Mouse (Mus musculus) gastrocnemius, postnatal 10 days (tissue): ENCODE measurements around the gene Nr4a3. TPM values are rescaled to one million over a fixed set of nuclear protein-coding genes. Genes with fewer than 3 reads are reported as not detected.
A peak's percentile ranks its signal among the peaks of the same experiment; 100 is the strongest.

Source experiments
- DNase-seq: peaks from one replicate; pipeline ENCODE4 v3.0.0; 2021; ENCODE audit warnings: mixed read lengths
- long read RNA-seq, 2 experiments: library from polyadenylated mRNA; stranded (forward); transcript quantifications; one replicate each; pipeline ENCODE4 v2.0.0; 2021
- total RNA-seq, 2 experiments: library from RNA; stranded (reverse); gene quantifications; 2 replicates each; pipeline ENCODE4 v1.2.3; 2021

Gene Nr4a3
- 1 to 10 TPM; 2.2 TPM for total RNA-seq
- long read RNA-seq, experiment 1 = 0 reads
- long read RNA-seq, experiment 2 = 0 reads

GRCm38 (mm10) chr4:48044491-48045211 lies at the start of gene Nr4a3:
Gene Nr4a3, plus strand, starts transcription at chr4:48045153.
- peak; percentile 90 for DNase-seq

DNA sequence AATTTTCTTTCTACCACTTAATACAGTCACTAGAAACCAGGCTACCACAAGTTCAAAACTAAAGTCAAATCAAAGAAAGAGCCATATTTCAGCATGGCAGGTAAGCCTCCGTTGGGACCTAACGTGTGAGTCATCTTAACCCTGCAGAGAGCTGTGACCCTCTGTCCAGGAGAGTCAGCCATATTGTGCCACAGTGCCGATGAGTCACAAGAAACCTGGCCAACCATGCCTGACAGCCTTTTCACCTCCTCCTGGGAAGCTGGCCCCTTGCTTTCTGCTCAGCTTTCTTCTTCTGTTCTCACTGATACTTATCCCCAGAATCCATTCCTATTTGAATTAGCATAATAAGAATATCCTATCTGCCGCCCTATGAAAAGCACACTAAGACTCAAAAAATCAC lies 42.0 kb upstream of the Nr4a3 start:
- no peak for DNase-seq

DNA sequence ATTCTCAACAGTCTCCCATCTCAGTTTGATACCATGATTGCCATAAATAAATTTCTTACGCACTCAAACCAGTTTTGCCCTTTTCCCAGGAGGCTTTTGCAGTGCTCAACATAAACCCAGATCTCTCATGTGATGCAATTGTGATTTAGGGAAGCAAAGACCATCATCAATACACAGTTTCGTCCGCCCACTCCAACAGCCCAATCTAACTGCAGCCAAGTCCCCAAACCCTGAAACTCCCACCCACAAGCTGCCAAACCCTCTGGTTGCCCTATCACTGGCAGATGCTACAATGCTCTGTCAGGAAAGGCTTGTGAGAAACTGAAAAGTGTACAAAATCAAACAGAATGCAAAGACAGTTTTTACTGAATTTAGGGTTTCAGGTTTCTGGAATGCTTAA lies 41.5 kb upstream of the Nr4a3 start:
- no peak for DNase-seq

- DNase-seq = no peak
Observed at GRCm38 (mm10) chr4:48006355-48006754, 38.6 kb upstream of the Nr4a3 start.

DNA sequence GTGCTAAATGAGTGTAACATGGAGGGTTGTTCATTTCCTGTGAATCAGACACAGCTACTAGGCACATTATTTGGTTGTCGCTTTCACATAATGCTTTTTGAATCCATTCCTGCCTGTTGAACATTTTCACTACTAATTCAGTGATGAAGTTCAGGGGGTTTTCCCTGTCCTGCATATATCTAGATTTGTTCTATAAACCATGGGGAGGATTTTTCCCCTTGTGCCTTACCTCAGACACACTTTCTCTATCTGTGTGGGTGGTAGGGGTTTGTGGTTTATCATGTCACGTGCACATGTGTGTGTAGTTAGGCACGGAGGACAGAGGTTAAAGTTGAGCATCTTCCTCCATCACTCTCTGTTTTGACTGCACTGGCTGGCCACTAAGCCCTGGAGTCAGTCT lies 32.7 kb upstream of the Nr4a3 start:
- DNase-seq = no peak

DNA sequence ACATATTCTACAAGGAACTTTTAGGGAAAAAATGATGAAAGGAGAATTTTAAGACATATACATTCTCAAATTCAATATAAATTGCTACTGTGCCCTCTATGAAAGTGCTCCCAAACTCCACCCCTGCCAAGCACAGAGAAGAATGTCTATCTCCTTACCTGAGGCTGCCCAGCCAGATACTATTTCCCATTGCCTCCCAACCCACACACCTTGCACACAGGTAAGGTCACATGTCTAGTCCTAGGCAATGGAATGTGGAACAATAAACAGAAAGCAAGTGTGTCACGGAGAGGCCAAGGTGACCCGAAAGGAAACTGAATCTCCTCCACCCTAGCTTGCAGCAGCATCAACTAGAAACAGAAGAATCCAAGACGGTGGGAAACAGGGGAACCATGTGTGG lies 22.0 kb upstream of the Nr4a3 start:
- DNase-seq = no peak

DNA sequence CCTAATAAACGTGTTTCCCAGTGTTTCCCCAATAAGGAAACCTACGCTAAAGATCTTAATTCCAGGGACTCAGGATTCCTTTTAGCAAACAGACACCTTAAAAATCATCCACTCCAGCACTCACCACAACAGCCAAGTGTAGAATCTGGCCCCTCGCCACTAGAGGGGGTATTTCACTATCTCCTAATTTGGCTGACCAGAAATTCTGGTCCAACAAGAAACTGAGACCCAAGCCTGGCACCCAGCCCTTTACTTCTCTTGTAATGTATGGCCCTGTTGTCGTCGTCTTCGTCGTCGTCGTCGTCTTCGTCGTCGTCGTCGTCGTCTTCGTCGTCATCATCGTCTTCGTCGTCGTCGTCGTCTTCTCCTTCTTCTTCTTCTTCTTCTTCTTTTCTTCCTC lies 15.3 kb upstream of the Nr4a3 start:
- DNase-seq = no peak

DNA sequence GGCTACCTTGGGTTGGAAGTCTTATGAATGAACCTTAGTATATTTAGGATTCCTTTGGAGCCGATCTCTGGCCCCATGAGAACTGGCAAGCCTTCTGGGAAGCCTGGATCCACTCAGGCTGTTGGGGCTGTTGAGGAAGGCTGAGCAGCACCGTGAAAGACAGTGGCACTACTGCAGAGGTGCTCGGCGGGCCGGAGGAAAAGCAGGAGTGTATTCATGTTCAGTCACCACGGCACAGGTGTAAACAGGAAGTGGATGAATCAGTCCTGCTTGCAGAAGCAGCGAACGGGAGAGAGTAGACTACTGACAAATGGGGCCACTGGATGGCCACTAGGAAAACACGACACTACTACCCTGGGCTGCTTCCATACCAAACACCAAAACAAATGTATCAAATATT lies 10.7 kb upstream of the Nr4a3 start:
- DNase-seq = no peak

- no peak for DNase-seq
Observed at GRCm38 (mm10) chr4:48037646-48038045, 7.3 kb upstream of the Nr4a3 start.

GRCm38 (mm10) chr4:48038847-48039246 lies 6.1 kb upstream of the Nr4a3 start:
- no peak for DNase-seq

DNA sequence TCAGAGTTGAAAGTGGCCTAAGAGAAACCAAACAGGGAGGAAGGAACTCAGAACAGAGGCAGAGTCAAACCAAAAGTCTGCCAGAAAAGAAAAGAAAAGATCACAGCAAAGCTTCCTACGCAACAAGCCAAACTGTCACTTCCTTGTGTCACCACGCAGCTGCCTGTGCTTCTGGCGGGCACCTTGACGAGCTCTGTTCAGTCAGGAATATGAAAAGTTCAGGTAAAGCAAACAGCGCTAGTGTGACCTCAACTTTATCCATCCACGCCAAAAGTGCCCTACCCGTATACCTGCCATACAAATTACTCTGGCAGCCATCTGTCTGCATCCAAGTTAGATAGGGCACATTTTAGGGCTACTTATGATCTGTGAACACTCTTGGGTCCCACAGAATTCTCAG lies 5.2 kb upstream of the Nr4a3 start:
- no peak for DNase-seq

DNA sequence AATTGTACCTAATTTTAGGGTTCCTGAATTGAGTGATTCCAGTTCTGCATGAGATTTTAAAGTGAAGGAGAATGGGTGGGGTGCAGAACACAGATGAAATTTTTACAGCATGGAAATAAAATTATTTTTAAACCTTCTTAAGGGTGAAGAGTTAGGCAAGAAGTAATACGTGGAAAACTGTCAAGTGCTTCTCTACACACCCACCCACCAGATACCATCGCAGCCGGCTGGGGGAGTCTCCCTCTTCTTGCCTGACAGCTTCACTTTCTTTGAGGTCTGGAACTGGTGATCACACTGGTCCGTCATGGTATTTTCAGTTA lies 2.5 kb upstream of the Nr4a3 start:
- DNase-seq = no peak

DNA sequence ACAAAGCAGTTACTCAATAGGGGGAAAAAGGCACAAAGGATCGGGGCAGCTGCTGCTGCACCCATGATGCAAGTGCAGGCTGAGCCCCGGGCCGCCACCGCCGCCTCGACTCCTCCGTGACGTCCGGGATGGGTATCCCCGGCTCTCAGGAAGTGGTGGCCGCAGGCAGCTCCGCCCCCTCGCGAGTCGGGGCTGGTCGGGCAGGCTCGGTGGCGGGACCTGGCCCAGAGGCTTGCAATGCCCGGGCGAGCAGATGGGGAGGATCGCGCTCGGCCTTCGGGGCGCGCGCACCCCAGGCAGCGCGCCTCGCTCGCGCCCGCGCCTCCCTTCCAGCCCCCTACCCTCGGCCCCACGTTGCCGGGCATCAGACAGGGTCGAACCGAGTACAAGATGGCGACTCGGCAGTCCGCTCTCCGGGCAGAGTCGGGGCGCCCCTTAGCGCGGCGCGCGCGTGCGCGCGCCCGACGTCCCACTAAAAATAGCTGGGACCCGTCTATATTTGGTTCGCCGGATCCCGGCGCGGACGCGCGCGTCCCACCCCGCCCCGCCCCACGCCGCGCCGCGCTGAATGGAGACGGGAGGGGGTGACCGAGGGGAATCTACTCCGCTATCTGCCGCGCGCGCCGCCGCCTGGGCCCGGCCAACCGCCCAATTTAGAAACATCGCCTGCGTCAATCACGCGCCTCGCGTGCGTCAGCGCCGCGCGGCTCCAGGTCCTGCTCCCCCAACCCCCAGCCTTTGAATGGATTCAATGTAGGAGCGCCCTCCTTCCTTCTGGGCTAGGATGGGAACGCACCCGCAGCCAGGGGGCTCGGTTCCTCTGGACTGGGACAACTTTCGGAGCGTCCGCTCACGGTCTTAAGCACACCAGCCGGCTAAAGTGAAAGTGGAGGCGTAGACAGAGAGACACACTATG lies 1.9 kb upstream of the Nr4a3 start:
- peak; percentile 94 for DNase-seq

- DNase-seq = no peak
Observed at GRCm38 (mm10) chr4:48044141-48044490, 837 bp upstream of the Nr4a3 start.

- DNase-seq = peak; percentile 48
Observed at GRCm38 (mm10) chr4:48045281-48045720, 348 bp downstream of the Nr4a3 start.

- peak; percentile 20 for DNase-seq
Observed at GRCm38 (mm10) chr4:48045721-48046460, 938 bp downstream of the Nr4a3 start.

- DNase-seq = no peak
Observed at GRCm38 (mm10) chr4:48046461-48046901, 1.5 kb downstream of the Nr4a3 start.

- DNase-seq = peak; percentile 23
Observed at GRCm38 (mm10) chr4:48047136-48047765, 2.3 kb downstream of the Nr4a3 start.

DNA sequence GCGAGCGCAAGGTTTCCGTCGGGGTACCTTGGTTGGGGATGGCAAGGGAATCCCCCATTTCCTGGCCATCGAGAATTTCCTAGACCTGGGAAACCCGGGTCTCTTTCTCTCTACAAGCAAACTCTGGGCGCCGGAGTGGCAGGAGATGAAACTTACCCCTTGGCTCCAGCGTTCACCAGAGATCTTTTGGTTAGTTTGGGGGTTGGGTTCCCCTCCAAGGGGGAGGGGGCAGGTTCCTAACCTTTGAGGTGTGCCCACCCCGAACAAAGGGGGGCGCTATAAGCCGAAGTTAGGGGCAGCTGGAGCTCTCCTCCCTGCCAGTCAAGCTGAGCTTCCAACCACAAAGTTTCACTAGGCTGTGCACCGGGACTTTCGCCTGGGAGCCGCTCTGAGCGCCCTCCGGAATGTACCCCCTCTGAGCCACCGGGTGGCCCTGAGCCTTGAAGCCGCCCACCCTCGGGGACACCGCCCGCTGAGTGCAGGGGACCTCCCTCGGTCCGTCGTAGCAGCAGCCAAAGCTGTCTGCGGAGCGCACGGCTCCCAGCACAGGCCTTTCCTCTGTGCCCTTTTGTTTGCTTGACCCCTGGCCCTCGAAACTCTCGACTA lies 2.9 kb downstream of the Nr4a3 start:
- DNase-seq = peak; percentile 29

GRCm38 (mm10) chr4:48048456-48049315 lies 3.7 kb downstream of the Nr4a3 start:
- no peak for DNase-seq

DNA sequence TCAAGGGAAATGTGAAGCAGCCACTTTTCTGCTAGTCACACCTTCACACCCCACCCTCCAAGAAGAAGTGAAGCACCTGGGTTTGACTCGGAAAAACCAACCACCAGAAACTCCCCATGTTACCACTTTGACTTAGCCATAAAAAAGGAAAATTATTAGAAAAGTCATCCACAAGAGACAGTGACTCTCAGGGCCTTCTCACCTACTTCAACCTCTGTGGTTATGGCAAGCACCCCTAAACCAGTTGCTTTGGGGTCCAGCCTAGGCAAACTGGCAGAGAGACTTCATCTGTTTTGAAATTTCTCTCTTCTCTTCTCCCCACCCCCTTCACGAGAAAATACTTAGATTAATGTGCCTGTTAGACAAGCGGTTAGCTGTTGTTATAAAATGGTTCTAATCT lies 5.1 kb downstream of the Nr4a3 start:
- no peak for DNase-seq
